Mouse (Mus musculus) megakaryocyte, embryonic 14.5 days (primary cell): Measurements from ENCODE around the gene Pdss2.

Source experiments
- FLI1 ChIP-seq: IDR thresholded peaks from 2 replicates; pipeline ENCODE4 v1.6.1; 2012; ENCODE audit warnings: low read length, inconsistent platforms, mixed read lengths
- GATA1 ChIP-seq: IDR thresholded peaks from 3 replicates; pipeline ENCODE4 v1.6.1; 2012; ENCODE audit warnings: mixed read lengths, low read length, inconsistent platforms, borderline replicate concordance

GRCm38 (mm10) chr10:43331931-43332701 lies 110.8 kb downstream of the Pdss2 start:
- TF ChIP-seq GATA1: no peak
- no peak for TF ChIP-seq FLI1
